Mouse (Mus musculus) heart, embryonic 10.5 days (tissue): Measurements from ENCODE around the gene Syt8. TPM values are rescaled to one million over a fixed set of nuclear protein-coding genes. Genes with fewer than 3 reads are reported as not detected.

Experiments
- DNase-seq: peaks from one replicate; pipeline ENCODE4 v3.0.0-alpha.2; 2017; ENCODE audit warnings: low spot score
- H3K27ac ChIP-seq: fragments of 300-500 bp; sonication (generic); 2 replicates; pipeline ENCODE4 v1.5.1; 2016; ENCODE audit warnings: mild to moderate bottlenecking
- H3K27me3 ChIP-seq: fragments of 300-500 bp; sonication (generic); 2 replicates; pipeline ENCODE4 v1.6.1; 2016; ENCODE audit warnings: mild to moderate bottlenecking; ENCODE audit not compliant: poor library complexity, insufficient read depth, severe bottlenecking
- H3K36me3 ChIP-seq: fragments of 300-500 bp; sonication (generic); 2 replicates; pipeline ENCODE4 v1.6.1; 2016; ENCODE audit warnings: mild to moderate bottlenecking, moderate library complexity
- H3K4me1 ChIP-seq: fragments of 300-500 bp; sonication (generic); 2 replicates; pipeline ENCODE4 v1.6.1; 2016; ENCODE audit warnings: mild to moderate bottlenecking
- H3K4me3 ChIP-seq: fragments of 300-500 bp; sonication (generic); 2 replicates; pipeline ENCODE4 v1.5.1; 2016; ENCODE audit warnings: mild to moderate bottlenecking, moderate library complexity
- H3K9me3 ChIP-seq: fragments of 300-500 bp; sonication (generic); 2 replicates; pipeline ENCODE4 v1.6.1; 2016; ENCODE audit warnings: mild to moderate bottlenecking, moderate library complexity
- WGBS: fragments of 180-500 bp; shearing (Covaris S2); methylation state at CpG from one replicate; pipeline ENCODE4 v1.1.7; 2016; 5-methylcytosine and 5-hydroxymethylcytosine counted together
- polyA plus RNA-seq: library from polyadenylated mRNA; unstranded; fragments of >200 nt; fragmentation: Nextera tagmentation; extraction: Ambion mirVana; gene quantifications from 2 replicates; pipeline ENCODE4 v1.2.1, GENCODE M21; 2016

Gene Syt8
- polyA plus RNA-seq, 1 experiment from 2014 or later = 1.3 TPM

DNA sequence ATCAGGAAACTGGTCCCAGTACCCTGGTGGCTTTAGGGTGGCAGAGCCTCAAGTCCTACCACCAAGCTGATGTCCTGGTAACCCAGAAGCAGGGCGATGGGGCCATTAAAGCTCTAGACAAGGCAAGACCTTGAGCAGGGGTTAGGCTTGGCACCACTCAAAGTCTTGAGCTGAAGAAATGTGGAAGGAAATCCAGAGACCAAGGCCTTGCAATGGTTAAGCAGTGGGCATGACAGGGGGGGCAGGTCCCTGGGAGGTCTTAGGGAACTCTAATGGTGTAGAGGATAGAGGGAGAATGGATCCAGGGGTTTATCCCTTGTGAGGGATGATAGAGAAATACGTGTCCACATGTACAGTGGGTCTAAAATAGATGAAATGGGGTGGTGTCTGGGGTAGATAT lies 38.8 kb downstream of the Syt8 start:
- Histone ChIP-seq H3K27ac (peak overlapping the region; percentile 99; the same call in 1 of the 2 replicates), H3K36me3 (no peaks in the 10 kb centered on the region), H3K27me3 (0 out of 2 replicates have a peak, but pooled peaks cover 4% of the 10 kb centered on the region), H3K9me3 (no peaks in the 10 kb centered on the region), H3K4me3 (no peak overlapping the region), H3K4me1 (peaks cover 82% of the 10 kb centered on the region)
- WGBS = 87% methylated on average over 2 of the region's 2 CpGs
- DNase-seq = no peak

DNA sequence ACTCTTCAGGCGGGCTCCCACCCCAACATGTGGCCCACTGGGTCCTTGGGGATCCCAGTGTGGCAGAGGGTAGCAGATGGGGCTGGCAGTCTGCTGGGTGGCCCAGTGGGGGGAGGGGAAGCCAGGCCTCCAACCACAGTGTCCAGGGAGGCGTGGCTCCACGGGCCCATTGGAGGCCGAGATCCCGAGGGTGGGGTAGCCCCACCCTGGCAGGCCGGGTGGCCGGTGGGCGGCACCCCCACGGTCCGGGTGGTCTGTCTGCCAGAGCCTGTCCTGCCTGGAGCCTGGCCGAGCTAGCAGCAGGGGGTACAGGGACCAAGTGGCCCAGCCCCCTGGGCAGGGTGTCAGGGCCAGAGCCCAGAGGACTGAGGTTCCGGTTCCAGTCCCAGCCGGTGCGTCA lies 40.1 kb downstream of the Syt8 start:
- H3K9me3 ChIP-seq = no peaks in the 10 kb centered on the region
- peak overlapping the region; percentile 99 for H3K27ac ChIP-seq
- H3K4me1 ChIP-seq = peaks cover 95% of the 10 kb centered on the region
- H3K4me3 ChIP-seq = no peak overlapping the region
- H3K27me3 ChIP-seq = 0 out of 2 replicates have a peak, but pooled peaks cover 4% of the 10 kb centered on the region
- no peak for DNase-seq
- WGBS = 84% methylated on average over 12 of the region's 14 CpGs
- H3K36me3 ChIP-seq = no peaks in the 10 kb centered on the region

DNA sequence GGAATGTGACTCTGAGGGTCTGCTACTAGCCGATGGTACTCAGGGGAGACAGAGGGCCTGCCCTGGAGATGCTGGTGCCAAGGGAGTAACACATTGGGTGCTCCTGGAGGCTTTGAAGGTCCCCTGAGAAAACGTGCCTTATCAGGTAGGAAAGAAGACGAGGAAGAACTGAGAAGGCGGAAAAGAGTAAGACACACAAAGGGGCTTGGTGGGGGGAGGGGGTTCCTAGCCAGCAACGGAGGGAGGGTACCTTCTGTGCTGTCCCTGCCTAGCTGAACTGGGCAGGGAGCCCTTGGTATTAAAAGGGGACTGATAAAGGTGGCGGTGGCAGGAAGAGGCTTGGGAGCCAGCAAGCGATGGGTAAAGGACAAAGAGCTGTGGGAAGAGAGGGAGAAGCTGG lies 41.0 kb downstream of the Syt8 start:
- H3K27ac ChIP-seq = peak overlapping the region; percentile 99
- peaks cover 97% of the 10 kb centered on the region for H3K4me1 ChIP-seq
- H3K27me3 ChIP-seq = 0 out of 2 replicates have a peak, but pooled peaks cover 4% of the 10 kb centered on the region
- H3K9me3 ChIP-seq = no peaks in the 10 kb centered on the region
- H3K36me3 ChIP-seq = no peaks in the 10 kb centered on the region
- 45% methylated on average over 7 of the region's 7 CpGs for WGBS
- no peak overlapping the region for H3K4me3 ChIP-seq
- DNase-seq = no peak

DNA sequence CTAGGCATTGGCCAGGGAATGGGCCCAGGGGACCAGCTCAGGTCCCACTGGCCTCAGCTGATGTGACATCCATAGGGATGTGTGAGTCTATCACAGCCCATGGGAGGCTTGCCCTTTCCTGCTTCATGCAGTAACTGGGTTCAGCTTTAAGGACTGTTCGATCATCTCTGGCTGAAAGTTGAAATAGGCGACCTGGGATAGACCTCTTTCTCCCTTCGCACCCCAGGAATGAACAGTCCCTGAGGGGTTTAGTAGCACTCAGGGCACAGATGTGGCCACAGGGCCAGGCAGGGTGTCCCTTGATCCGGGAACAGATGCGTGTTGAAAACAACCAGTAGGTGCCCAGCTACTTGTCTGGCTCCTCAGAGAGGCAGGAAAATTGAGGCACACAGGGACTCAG lies 41.6 kb downstream of the Syt8 start:
- Histone ChIP-seq H3K9me3 (no peaks in the 10 kb centered on the region), H3K4me3 (no peak overlapping the region), H3K27me3 (0 out of 2 replicates have a peak, but pooled peaks cover 4% of the 10 kb centered on the region), H3K36me3 (no peaks in the 10 kb centered on the region), H3K4me1 (peaks cover 97% of the 10 kb centered on the region), H3K27ac (peak overlapping the region; percentile 99)
- DNase-seq = no peak
- 84% methylated on average over 5 of the region's 5 CpGs for WGBS

DNA sequence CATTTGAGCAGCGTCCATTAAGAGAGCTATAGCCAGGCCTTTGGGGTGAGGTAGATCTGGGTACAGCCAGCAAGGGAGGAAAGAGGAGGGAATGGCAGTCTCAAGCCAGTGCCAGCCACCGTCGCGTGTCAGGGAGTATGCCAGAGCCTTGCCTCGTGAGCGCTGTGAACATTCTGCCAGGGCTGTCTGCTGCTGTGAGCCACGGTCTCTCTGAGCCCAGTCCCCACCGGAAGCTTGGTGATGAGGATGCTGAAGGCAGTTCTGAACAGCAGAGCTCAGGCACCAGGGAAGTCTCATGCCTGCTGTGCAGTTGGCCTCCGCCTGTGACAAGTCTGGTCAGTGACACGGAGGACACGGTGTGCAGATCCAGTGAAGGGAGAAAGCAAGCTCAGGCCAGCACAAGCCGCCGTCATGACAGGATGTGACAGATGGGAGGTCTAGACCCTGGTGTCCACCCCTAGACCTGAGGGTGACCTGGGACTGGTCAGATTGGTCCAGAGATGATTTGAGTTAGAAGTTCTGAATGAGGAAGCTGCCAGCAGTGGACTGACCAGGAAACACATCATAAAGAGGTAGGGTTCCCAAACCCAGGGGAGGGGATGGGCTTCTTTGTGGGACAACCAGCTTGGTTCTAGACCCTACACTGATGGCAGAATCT lies 42.3 kb downstream of the Syt8 start:
- Histone ChIP-seq H3K27me3 (0 out of 2 replicates have a peak, but pooled peaks cover 4% of the 10 kb centered on the region), H3K27ac (peak overlapping the region; percentile 99), H3K4me1 (peaks cover 97% of the 10 kb centered on the region), H3K9me3 (no peaks in the 10 kb centered on the region), H3K4me3 (no peak overlapping the region), H3K36me3 (no peaks in the 10 kb centered on the region)
- no peak for DNase-seq
- 80% methylated on average over 13 of the region's 13 CpGs for WGBS

DNA sequence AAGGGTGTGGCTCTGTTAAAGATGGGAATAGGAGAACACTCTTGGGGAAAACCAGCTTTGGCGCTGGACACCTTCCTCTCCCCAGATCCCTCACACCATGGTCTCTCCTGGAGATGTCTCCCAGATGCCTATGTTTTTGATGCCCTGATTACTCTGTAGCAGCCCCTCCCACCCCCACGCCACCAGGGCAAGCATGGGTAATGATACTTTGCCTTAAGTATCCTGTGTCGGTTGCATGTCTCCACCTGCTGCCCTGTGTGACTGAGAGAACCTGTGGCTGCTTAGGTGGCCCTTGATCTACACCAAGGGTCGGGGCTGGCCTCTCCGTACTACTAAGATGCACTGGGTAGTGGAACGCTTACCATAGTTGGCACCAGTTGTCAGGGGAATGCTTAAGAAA lies 43.4 kb downstream of the Syt8 start:
- Histone ChIP-seq H3K27me3 (0 out of 2 replicates have a peak, but pooled peaks cover 4% of the 10 kb centered on the region), H3K9me3 (no peaks in the 10 kb centered on the region), H3K4me3 (no peak overlapping the region), H3K4me1 (peaks cover 97% of the 10 kb centered on the region), H3K36me3 (no peaks in the 10 kb centered on the region), H3K27ac (peak overlapping the region; percentile 99)
- 82% methylated on average over 6 of the region's 6 CpGs for WGBS
- no peak for DNase-seq

DNA sequence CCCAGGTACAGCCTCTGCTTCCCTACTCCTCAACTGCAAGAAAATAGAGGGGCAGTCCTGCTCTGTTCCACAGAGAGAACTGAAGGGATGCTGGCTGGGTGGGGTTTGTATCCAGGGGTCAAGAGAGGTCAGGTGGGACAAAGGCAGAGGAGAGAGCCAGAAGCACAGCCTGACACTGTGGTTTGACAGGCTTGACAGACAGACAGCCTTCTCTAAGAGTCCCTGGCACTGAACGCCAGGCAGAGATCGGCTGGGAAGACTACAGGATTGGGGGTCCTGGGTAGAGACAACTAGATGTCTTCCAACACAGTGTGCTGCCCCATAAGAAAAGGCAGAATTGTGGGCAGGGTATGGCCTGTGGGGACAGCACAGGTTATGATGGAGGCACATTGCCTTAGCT lies 43.9 kb downstream of the Syt8 start:
- H3K9me3 ChIP-seq = no peaks in the 10 kb centered on the region
- WGBS = 57% methylated on average over 2 of the region's 2 CpGs
- H3K36me3 ChIP-seq = no peaks in the 10 kb centered on the region
- H3K27me3 ChIP-seq = 0 out of 2 replicates have a peak, but pooled peaks cover 4% of the 10 kb centered on the region
- DNase-seq = no peak
- no peak overlapping the region for H3K4me3 ChIP-seq
- peak overlapping the region; percentile 99 for H3K27ac ChIP-seq
- H3K4me1 ChIP-seq = peaks cover 97% of the 10 kb centered on the region

DNA sequence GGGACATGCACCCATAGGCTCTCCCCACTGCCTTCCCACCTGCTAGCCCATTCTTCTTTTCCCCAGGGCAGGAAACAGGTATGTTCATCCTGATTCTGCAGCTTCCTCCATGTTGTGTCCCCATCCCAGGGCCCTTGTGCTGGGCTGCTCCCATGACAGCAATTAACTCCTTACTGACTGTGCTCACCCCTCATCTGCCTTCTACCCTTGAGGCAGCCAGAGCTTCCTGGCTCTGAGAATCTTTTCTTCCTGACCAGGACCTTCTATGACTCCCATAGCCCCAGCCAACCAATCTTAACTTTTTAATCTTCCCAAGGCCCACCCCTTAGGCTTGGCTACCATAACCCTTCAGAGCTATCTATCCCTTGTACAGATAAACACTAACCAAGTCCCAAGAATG lies 44.7 kb downstream of the Syt8 start:
- no peak overlapping the region for H3K4me3 ChIP-seq
- 0 out of 2 replicates have a peak, but pooled peaks cover 4% of the 10 kb centered on the region for H3K27me3 ChIP-seq
- no peaks in the 10 kb centered on the region for H3K36me3 ChIP-seq
- H3K4me1 ChIP-seq = peaks cover 97% of the 10 kb centered on the region
- no peaks in the 10 kb centered on the region for H3K9me3 ChIP-seq
- peak overlapping the region; percentile 99 for H3K27ac ChIP-seq
- no peak for DNase-seq

DNA sequence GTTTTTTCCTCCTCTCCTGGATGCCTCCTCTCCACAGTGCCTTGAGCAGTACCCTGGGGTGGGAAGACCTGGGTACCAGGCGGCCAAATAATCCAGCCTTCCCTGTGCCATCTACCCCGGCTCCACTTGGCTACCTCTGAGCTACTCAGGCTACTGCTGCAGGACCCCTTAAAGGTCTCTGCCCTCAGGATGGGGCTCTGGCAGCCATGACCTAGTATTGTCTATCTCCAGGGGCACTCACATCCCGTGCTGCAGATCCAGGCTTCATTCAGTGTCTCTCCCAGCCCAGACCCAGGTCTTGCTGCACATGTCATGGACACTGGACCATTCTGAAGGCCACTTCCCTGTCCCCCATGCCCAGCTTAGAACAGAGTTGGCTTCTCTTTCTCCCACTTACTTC lies 45.2 kb downstream of the Syt8 start:
- Histone ChIP-seq H3K4me1 (peaks cover 97% of the 10 kb centered on the region), H3K36me3 (no peaks in the 10 kb centered on the region), H3K27me3 (0 out of 2 replicates have a peak, but pooled peaks cover 4% of the 10 kb centered on the region), H3K4me3 (no peak overlapping the region), H3K9me3 (no peaks in the 10 kb centered on the region), H3K27ac (peak overlapping the region; percentile 99)
- 83% methylated on average over 3 of the region's 3 CpGs for WGBS
- no peak for DNase-seq

DNA sequence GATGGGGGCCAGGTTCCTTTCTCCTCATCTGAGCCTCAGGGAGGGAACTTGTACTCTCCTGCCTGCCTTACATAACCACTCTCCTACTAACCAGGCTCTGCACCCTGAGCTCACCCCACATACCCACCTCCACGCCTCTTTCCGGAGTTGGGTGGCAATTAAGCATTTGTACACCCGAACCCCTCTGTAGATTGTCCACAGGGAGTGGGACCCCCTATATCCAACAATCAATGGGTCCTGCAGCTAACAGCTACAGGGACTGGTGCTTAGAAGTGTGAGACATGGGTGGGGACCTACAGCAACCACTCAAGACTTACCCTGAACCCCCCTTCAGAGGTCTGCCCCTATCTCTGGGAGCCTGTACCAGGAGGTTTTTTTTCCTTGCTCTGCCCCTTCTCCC lies 46.0 kb downstream of the Syt8 start:
- Histone ChIP-seq H3K4me1 (peaks cover 93% of the 10 kb centered on the region), H3K27me3 (0 out of 2 replicates have a peak, but pooled peaks cover under 1% of the 10 kb centered on the region), H3K4me3 (no peak overlapping the region), H3K9me3 (no peaks in the 10 kb centered on the region), H3K36me3 (no peaks in the 10 kb centered on the region), H3K27ac (peak overlapping the region; percentile 99)
- WGBS = 88% methylated on average over 3 of the region's 3 CpGs
- DNase-seq = no peak

DNA sequence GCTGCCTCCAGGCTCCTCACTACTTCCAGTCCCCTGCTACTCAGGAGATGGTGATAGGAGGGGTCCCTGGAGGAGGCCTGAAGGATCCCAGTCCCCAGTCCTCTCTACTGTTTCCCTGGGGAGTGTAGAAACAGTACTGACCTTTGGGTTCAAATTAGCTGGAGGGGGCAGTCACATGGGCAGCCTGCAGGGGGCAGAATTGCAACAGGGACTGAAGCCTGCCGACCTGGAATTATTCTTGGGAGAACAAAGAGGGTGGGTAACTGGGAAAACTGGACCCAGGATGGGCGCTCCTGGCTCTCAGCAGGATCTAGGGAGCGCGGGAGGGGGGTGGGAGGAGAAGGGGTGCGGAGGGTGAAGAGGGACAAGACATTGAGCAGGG lies 46.5 kb downstream of the Syt8 start:
- H3K4me1 ChIP-seq = peaks cover 91% of the 10 kb centered on the region
- H3K27ac ChIP-seq = peak overlapping the region; percentile 99
- no peak for DNase-seq
- peaks cover 4% of the 10 kb centered on the region for H3K36me3 ChIP-seq
- 9% methylated on average over 5 of the region's 5 CpGs for WGBS
- peak overlapping the region; percentile 47 for H3K4me3 ChIP-seq
- H3K9me3 ChIP-seq = no peaks in the 10 kb centered on the region
- H3K27me3 ChIP-seq = no peaks in the 10 kb centered on the region

DNA sequence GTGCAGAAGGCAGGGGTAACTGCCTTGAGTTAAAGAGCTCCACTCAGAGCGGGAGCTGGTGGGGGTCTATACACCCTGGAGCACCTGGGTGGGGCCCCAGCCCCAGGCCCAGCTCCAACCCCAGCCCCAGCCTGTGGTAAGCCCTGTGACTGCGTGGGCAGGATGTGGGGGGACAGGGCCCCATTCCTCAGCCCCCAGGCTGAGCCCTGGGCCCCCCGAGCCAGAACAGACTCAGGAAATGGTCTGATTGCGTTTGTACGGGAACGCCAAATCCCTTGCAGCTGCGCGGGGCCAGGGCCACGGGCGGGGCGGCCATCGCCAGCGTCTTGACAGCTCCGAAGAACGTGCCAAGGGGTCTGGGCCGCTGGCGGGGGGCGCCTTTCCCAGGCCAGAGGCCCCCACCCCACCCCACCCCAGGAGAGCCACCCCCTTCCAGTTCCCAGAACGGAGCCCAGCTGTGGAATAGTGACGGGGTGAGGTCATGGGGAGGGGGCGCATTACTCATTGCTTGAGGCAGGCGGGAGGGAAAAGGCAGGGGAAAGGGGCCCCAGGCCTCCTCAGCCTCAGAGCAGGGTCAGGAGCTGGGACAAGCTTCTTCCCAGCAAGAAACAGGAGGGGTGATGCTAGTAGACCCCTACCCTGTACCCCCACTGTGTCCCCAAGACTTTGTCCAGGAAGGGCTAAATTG lies 47.1 kb downstream of the Syt8 start:
- peak overlapping the region; percentile 47 for H3K4me3 ChIP-seq
- H3K4me1 ChIP-seq = peaks cover 93% of the 10 kb centered on the region
- H3K27ac ChIP-seq = peak overlapping the region; percentile 99
- H3K9me3 ChIP-seq = no peaks in the 10 kb centered on the region
- H3K27me3 ChIP-seq = no peaks in the 10 kb centered on the region
- peaks cover 8% of the 10 kb centered on the region for H3K36me3 ChIP-seq
- WGBS = 2% methylated on average over 22 of the region's 22 CpGs
- peak; percentile 91 for DNase-seq

DNA sequence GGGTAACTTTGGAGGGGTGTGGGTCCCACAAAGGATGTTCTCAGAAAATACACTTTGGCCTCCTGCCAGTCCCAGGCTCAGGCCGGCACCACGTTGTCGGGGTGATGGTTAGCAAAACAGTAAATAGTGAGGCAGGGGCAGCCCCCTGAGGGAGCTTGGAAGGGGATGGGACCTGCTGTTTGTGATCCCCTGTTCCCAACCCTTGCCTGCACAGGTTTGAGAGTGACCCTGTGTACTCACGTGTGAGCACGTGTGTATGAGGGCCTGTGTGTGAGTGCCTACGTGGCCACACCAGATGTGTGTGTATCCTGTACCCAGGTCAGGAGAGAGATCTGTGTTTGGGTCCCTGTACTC lies 47.6 kb downstream of the Syt8 start:
- WGBS = 20% methylated on average over 6 of the region's 6 CpGs
- Histone ChIP-seq H3K4me3 (peak overlapping the region; percentile 47), H3K36me3 (peaks cover 8% of the 10 kb centered on the region), H3K4me1 (peaks cover 93% of the 10 kb centered on the region), H3K9me3 (no peaks in the 10 kb centered on the region), H3K27me3 (no peaks in the 10 kb centered on the region), H3K27ac (peak overlapping the region; percentile 99)
- DNase-seq = peak; percentile 87
